Mouse (Mus musculus) cerebellum, adult 11-12 months (tissue): ENCODE results near the gene Ppp2r5e.
A peak's percentile ranks its signal among the peaks of the same experiment; 100 is the strongest.

Experiments
- DNase-seq: peaks from one replicate; pipeline ENCODE4 v3.0.0; 2022

Ppp2r5e gene

GRCm38 (mm10) chr12:75572271-75572670, 23.8 kb downstream of the Ppp2r5e start:
- DNase-seq: no peak

- DNase-seq: no peak
These were observed 25.9 kb downstream of the Ppp2r5e start for GRCm38 (mm10) chr12:75570138-75570537.

GRCm38 (mm10) chr12:75567745-75568144, 28.3 kb downstream of the Ppp2r5e start:
- no peak for DNase-seq

GRCm38 (mm10) chr12:75565756-75566155, 30.3 kb downstream of the Ppp2r5e start:
- DNase-seq: peak; percentile 45

GRCm38 (mm10) chr12:75564498-75564897, 31.5 kb downstream of the Ppp2r5e start:
- DNase-seq: no peak

GRCm38 (mm10) chr12:75562996-75563618, 32.9 kb downstream of the Ppp2r5e start:
- no peak for DNase-seq

- no peak for DNase-seq
These were observed 35.2 kb downstream of the Ppp2r5e start for GRCm38 (mm10) chr12:75560681-75561387.

GRCm38 (mm10) chr12:75559196-75559595, 36.8 kb downstream of the Ppp2r5e start:
- DNase-seq: no peak

- DNase-seq: peak; percentile 94
These were observed 38.2 kb downstream of the Ppp2r5e start for GRCm38 (mm10) chr12:75557813-75558212.

GRCm38 (mm10) chr12:75555032-75555431, 41.0 kb downstream of the Ppp2r5e start:
- no peak for DNase-seq

- no peak for DNase-seq
These were observed 43.7 kb downstream of the Ppp2r5e start for GRCm38 (mm10) chr12:75552296-75552695.

GRCm38 (mm10) chr12:75551671-75552070, 44.4 kb downstream of the Ppp2r5e start:
- no peak for DNase-seq

- peak; percentile 54 for DNase-seq
These were observed 47.0 kb downstream of the Ppp2r5e start for GRCm38 (mm10) chr12:75548999-75549398.

- DNase-seq: no peak
These were observed 48.9 kb downstream of the Ppp2r5e start for GRCm38 (mm10) chr12:75547174-75547573.

GRCm38 (mm10) chr12:75546241-75546640, 49.8 kb downstream of the Ppp2r5e start:
- DNase-seq: no peak

GRCm38 (mm10) chr12:75545431-75545925, 50.6 kb downstream of the Ppp2r5e start:
- DNase-seq: no peak

- DNase-seq: no peak
These were observed 51.4 kb downstream of the Ppp2r5e start for GRCm38 (mm10) chr12:75544666-75545065.

- no peak for DNase-seq
These were observed 51.8 kb downstream of the Ppp2r5e start for GRCm38 (mm10) chr12:75544259-75544658.

GRCm38 (mm10) chr12:75543346-75543745, 52.7 kb downstream of the Ppp2r5e start:
- DNase-seq: no peak

GRCm38 (mm10) chr12:75540621-75541171, 55.3 kb downstream of the Ppp2r5e start:
- no peak for DNase-seq

GRCm38 (mm10) chr12:75539228-75539627, 56.8 kb downstream of the Ppp2r5e start:
- no peak for DNase-seq

- no peak for DNase-seq
These were observed 58.2 kb downstream of the Ppp2r5e start for GRCm38 (mm10) chr12:75537673-75538423.

GRCm38 (mm10) chr12:75537019-75537672, 58.9 kb downstream of the Ppp2r5e start:
- no peak for DNase-seq
